Mouse (Mus musculus) pancreas, adult 10 weeks (tissue): ENCODE data around the gene Fscb. TPM values are rescaled to one million over a fixed set of nuclear protein-coding genes. Genes with fewer than 3 reads are reported as not detected.

Source experiments
- polyA plus RNA-seq: library from polyadenylated mRNA; stranded (reverse); fragments of 350-450 nt; fragmentation: Illumina TruSeq; extraction: RNeasy Lipid Tissue Mini Kit (QIAGEN cat#74804); gene quantifications from one replicate; pipeline ENCODE4 v1.2.3, GENCODE M21; 2015; ENCODE audit warnings: low read depth, low replicate concordance; ENCODE audit not compliant: insufficient read depth

Gene Fscb
- polyA plus RNA-seq = not detected

DNA sequence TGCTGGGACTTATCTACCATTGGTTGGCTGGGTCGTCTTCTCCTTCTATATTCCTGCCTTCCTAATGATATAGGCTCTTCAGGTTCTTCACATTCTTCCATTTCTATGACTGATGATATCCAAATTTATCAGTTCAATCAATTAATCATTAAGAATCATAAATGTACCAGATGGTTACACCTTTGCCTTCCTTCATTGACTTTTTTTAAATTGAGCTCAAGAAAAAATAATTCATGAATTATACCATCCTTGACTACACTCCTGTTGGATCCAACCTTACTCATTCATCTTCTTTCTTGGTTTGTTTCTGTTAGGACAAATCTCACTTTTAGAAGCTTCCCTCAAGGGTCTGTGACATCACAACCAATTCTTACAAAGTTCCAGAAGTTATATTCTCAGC is at the start of gene Fscb:
Fscb (minus strand) TSS at position 101 of the 400 bp plus-strand sequence.

